Mouse (Mus musculus) embryonic facial prominence, embryonic 10.5 days (tissue): ENCODE results near the gene Nps. TPM values are rescaled to one million over a fixed set of nuclear protein-coding genes. Genes with fewer than 3 reads are reported as not detected.

Experiments
- DNase-seq: peaks from one replicate; pipeline ENCODE4 v3.0.0-alpha.2; 2017; ENCODE audit warnings: low spot score
- H3K27ac ChIP-seq: fragments of 300-500 bp; sonication (generic); replicated peaks from 2 replicates; pipeline ENCODE4 v1.5.1; 2016; ENCODE audit warnings: mild to moderate bottlenecking
- H3K27me3 ChIP-seq: fragments of 300-500 bp; sonication (generic); replicated peaks from 2 replicates; pipeline ENCODE4 v1.6.1; 2016; ENCODE audit warnings: low read depth, mild to moderate bottlenecking; ENCODE audit not compliant: poor library complexity, severe bottlenecking
- H3K36me3 ChIP-seq: fragments of 300-500 bp; sonication (generic); replicated peaks from 2 replicates; pipeline ENCODE4 v1.6.1; 2016; ENCODE audit warnings: mild to moderate bottlenecking, moderate library complexity
- H3K4me1 ChIP-seq: fragments of 300-500 bp; sonication (generic); 2 replicates; pipeline ENCODE4 v1.6.1; 2016
- H3K4me3 ChIP-seq: fragments of 300-500 bp; sonication (generic); 2 replicates; pipeline ENCODE4 v1.5.1; 2016; ENCODE audit warnings: mild to moderate bottlenecking, moderate library complexity
- H3K9me3 ChIP-seq: fragments of 300-500 bp; sonication (generic); 2 replicates; pipeline ENCODE4 v1.6.1; 2016; ENCODE audit warnings: mild to moderate bottlenecking
- WGBS: fragments of 180-500 bp; shearing (Covaris S2); methylation state at CpG from one replicate; pipeline ENCODE4 v1.1.7; 2016; 5-methylcytosine and 5-hydroxymethylcytosine counted together
- polyA plus RNA-seq: library from polyadenylated mRNA; unstranded; fragments of >200 nt; fragmentation: Nextera tagmentation; extraction: Ambion mirVana; gene quantifications from 2 replicates; pipeline ENCODE4 v1.2.1, GENCODE M21; 2016

The Nps gene
- polyA plus RNA-seq, 1 experiment from 2014 or later = not detected

DNA sequence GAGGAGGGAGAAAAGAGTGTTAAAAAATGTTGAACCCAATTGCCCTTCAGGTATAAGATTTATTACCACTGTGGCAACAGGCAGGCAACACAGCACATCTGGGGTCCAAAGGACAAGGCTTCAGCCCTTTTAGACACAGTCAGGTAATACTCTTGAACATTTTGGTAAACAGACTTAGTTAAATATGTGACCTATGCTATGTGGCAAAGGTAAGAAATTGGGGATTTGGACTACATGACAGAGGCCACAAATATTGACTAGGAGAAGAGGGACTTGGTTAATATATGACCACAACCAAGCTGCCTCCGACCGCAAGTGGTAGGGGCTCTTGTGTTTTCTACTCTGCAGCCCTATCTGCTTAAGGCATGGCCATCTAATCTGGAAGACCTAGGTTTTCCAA lies 5.3 kb upstream of the Nps start:
- Histone ChIP-seq H3K27me3 (no peaks in the 10 kb centered on the region), H3K27ac (no peak overlapping the region), H3K4me3 (no peak overlapping the region), H3K9me3 (0 out of 2 replicates have a peak, but pooled peaks cover 3% of the 10 kb centered on the region), H3K36me3 (no peaks in the 10 kb centered on the region), H3K4me1 (no peaks in the 10 kb centered on the region)
- no peak for DNase-seq
- 95% methylated on average over 2 of the region's 2 CpGs for WGBS

DNA sequence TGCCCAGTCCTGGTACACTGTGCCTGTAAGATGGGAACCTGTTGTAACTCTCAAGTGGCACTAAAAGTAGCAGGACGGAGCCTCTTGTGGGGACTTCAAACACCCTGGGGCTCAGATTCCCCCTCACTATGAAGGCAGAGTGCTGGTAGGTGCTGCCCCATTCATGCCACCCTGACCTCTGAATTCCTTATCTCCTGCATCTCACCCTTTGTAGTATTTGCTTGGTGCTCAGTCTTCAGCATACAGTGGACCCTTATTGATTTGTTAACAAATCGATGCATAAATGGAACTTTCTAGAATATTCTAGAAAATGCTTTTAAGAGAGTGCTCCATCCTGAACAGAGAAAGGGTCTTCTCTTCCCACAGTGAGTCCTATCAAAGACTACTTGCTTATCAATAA lies 4.1 kb upstream of the Nps start:
- Histone ChIP-seq H3K4me3 (no peak overlapping the region), H3K9me3 (0 out of 2 replicates have a peak, but pooled peaks cover 3% of the 10 kb centered on the region), H3K4me1 (no peaks in the 10 kb centered on the region), H3K27me3 (no peaks in the 10 kb centered on the region), H3K27ac (no peak overlapping the region), H3K36me3 (no peaks in the 10 kb centered on the region)
- WGBS = 85% methylated on average over 2 of the region's 2 CpGs
- no peak for DNase-seq

DNA sequence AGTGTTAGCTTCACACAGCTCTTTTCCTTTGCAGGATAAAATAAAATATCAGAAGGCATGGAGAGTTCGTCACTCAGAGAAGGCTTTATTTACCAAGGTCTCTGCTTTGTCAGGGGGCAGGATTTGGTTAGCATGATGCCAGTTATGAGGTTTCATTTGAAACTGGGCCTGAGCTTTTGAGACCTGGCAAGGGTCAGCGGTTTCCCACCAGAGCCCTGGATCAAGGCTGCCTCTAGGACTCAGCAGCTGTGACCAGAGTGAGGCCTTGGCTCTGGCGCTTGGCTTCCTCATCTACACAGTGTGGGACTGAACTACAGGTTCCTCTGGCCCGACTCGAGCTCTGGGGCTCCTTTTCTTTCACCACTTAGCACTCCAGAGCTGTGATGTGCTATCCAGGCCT lies 12.5 kb downstream of the Nps start:
- 87% methylated on average over 5 of the region's 5 CpGs for WGBS
- Histone ChIP-seq H3K27me3 (no peaks in the 10 kb centered on the region), H3K4me3 (no peak overlapping the region), H3K4me1 (no peaks in the 10 kb centered on the region), H3K36me3 (no peaks in the 10 kb centered on the region), H3K27ac (no peak overlapping the region), H3K9me3 (no peaks in the 10 kb centered on the region)
- DNase-seq = no peak

DNA sequence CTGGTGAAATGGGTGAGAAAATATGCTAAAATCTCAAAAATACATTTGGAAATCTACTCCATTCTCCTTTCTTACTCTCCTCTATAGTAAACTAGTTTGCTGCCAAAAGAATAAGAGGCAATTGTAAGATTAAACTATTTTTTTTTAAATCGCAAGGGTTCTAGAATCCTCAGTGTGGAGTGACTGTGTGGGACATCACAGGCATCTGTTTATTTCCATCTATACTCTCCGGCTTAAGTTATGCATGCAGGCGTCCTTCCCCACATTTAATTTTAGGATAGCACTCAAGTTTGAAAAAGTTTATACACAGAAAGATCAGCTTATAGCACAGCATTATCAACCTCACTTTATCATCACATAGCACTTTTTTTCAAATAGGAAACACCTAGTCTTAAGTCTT lies 24.7 kb downstream of the Nps start:
- Histone ChIP-seq H3K36me3 (no peaks in the 10 kb centered on the region), H3K4me1 (no peaks in the 10 kb centered on the region), H3K9me3 (no peaks in the 10 kb centered on the region), H3K4me3 (no peak overlapping the region), H3K27ac (no peak overlapping the region), H3K27me3 (no peaks in the 10 kb centered on the region)
- no peak for DNase-seq
- 89% methylated on average over 3 of the region's 3 CpGs for WGBS

DNA sequence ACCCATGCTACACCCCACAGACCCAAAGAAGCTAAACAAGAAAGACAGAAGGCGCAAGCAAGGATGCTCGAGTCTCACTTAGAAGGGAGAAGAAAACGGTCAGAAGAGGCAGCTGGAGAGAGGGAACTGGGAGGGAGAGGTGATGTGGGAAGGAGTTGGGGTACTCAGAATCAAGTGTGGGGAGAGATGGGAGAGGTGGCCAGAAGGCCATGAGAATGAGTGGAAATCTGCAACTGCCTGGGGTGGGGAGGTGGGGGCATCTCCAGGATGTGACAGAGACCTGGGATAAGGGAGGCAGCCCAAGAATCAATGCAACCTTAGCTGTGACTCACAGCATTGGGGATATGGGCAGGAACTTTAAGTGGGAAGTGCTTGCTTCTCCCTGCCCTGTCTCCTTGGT lies 31.5 kb downstream of the Nps start:
- H3K9me3 ChIP-seq = no peaks in the 10 kb centered on the region
- H3K36me3 ChIP-seq = no peaks in the 10 kb centered on the region
- WGBS = 84% methylated on average over 3 of the region's 3 CpGs
- no peaks in the 10 kb centered on the region for H3K4me1 ChIP-seq
- no peaks in the 10 kb centered on the region for H3K27me3 ChIP-seq
- no peak overlapping the region for H3K4me3 ChIP-seq
- H3K27ac ChIP-seq = no peak overlapping the region
- no peak for DNase-seq

DNA sequence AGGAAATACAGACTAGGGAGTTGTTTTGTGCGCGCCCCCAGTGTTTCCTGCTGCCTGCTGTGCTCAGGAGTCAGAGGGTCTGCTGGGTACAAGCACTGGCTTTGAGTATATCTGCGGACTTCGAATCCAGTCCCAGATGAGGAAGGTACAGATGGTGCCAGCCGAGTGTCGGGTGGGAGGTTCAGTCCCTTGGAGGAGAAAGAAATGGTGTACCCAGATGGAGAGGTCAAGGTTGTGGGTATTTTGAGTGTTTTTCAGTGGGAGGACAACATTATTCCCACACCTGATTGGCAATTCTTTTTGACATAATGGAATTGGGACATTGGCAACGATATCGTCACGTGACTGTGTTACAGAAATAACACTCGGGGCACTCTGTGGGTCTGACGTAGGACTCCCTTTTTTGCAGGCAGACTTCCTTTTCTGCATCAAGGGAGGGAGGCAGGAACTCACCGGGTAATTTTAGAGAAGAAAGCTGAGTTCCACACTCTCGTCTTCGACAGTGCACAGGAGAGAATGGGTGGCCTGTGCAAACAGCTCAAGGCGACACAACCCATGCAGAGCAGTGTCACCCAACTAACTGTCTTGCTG lies 33.2 kb downstream of the Nps start:
- DNase-seq = no peak
- no peak overlapping the region for H3K4me3 ChIP-seq
- H3K27ac ChIP-seq = no peak overlapping the region
- 83% methylated on average over 15 of the region's 15 CpGs for WGBS
- H3K27me3 ChIP-seq = no peaks in the 10 kb centered on the region
- 0 out of 2 replicates have a peak, but pooled peaks cover 4% of the 10 kb centered on the region for H3K4me1 ChIP-seq
- no peaks in the 10 kb centered on the region for H3K9me3 ChIP-seq
- H3K36me3 ChIP-seq = no peaks in the 10 kb centered on the region

DNA sequence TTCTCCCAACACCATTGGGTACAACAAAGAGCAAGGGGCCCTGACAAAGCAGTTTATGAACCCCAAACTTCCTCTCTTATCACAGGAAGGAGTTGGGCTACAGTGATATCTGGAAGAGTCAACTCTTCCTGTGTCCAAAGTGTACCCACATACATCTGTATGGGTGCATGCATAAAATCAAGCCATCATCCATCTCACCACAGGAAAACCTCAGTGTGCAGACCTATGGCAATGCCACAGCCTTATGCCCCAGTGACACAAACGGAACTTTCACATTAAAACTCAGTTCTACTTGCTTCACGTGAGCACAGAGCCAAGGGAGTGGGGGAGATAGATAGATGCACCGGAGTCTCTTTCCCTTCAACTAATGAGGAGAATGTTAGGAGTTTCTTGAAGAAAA lies 36.0 kb downstream of the Nps start:
- WGBS = 92% methylated on average over 3 of the region's 3 CpGs
- Histone ChIP-seq H3K27ac (no peak overlapping the region), H3K36me3 (no peaks in the 10 kb centered on the region), H3K4me3 (no peak overlapping the region), H3K9me3 (no peaks in the 10 kb centered on the region), H3K4me1 (0 out of 2 replicates have a peak, but pooled peaks cover 4% of the 10 kb centered on the region), H3K27me3 (no peaks in the 10 kb centered on the region)
- no peak for DNase-seq

DNA sequence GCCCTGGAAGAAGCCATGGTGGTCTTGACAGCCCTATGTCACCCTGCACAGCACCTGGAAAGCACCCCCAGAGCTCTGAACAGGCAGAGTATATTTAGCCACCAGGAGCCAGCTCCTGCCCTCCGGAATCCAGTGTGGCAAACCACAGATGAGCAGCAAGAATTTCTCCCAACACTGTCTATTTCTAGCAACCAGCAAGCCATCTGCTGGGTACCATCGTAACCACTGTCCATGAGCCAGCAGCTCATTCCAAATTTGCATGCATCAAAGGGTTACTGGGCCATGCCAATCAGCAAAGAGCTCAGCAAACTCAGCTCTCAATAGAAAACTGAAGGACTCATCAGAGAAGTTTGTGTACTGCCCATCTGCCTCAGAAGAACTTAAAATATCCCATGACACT lies 46.0 kb downstream of the Nps start:
- no peaks in the 10 kb centered on the region for H3K4me1 ChIP-seq
- no peak overlapping the region for H3K4me3 ChIP-seq
- no peak overlapping the region for H3K27ac ChIP-seq
- H3K36me3 ChIP-seq = no peaks in the 10 kb centered on the region
- H3K9me3 ChIP-seq = 0 out of 2 replicates have a peak, but pooled peaks cover 3% of the 10 kb centered on the region
- no peaks in the 10 kb centered on the region for H3K27me3 ChIP-seq
- WGBS = 91% methylated on average over 2 of the region's 2 CpGs
- no peak for DNase-seq

Other genes with a start within 250 kb of the Nps start
- gene Foxi2, start 151.6 kb downstream of the Nps start, polyA plus RNA-seq = 5.0 and 5.4 TPM in 2 replicates